ENCODE assay signal across 10 mouse cellular contexts in genomic region chr9:114564667-114565066, GRCm38 (mm10). TPM values are rescaled to one million over a fixed set of nuclear protein-coding genes. Genes with fewer than 3 reads are reported as not detected.
DNase-seq lines count a peak whose midpoint lies in the region; ATAC-seq lines count a peak whose summit lies in the region.
"Had no signal": no experiment of that assay in that cellular context is flagged by ENCODE, and none has a peak within 500 bp of the region (broad histone marks: within the 10 kb centered on the region; RNA-seq: fewer than 3 reads in every experiment).

No protein-coding gene starts in this region.

- H3K27me3 ChIP-seq in kidney, embryonic 15.5 days: peaks cover 37% of the 10 kb centered on the region
- H3K27me3 ChIP-seq in forebrain, embryonic 10.5 days (ENCODE audit: poor library complexity, severe bottlenecking): peaks cover 10% of the 10 kb centered on the region; the same call in 1 of the 2 replicates
- H3K27me3 ChIP-seq in limb, embryonic 12.5 days: no peaks in the 10 kb centered on the region; the same call in 1 of the 2 replicates
- H3K27me3 ChIP-seq in neural tube, embryonic 13.5 days: peaks cover 40% of the 10 kb centered on the region

- H3K36me3 ChIP-seq in kidney, embryonic 15.5 days: no peaks in the 10 kb centered on the region
- no peaks in the 10 kb centered on the region for H3K36me3 ChIP-seq in forebrain, embryonic 10.5 days (replicated peaks)
- no peaks in the 10 kb centered on the region for H3K36me3 ChIP-seq in limb, embryonic 12.5 days
- no peaks in the 10 kb centered on the region for H3K36me3 ChIP-seq in neural tube, embryonic 13.5 days

- peak overlapping the region; percentile 97 for H3K4me2 ChIP-seq in kidney, embryonic 15.5 days
- peak overlapping the region; percentile 91 for H3K4me2 ChIP-seq in limb, embryonic 12.5 days
- H3K4me2 ChIP-seq in neural tube, embryonic 13.5 days: peak overlapping the region; percentile 80

- WGBS in kidney, embryonic 15.5 days: 2% methylated on average over 10 of the region's 10 CpGs
- WGBS in forebrain, embryonic 10.5 days: under 1% methylated on average over 10 of the region's 10 CpGs
- WGBS in limb, embryonic 12.5 days: under 1% methylated on average over 10 of the region's 10 CpGs
- under 1% methylated on average over 10 of the region's 10 CpGs for WGBS in neural tube, embryonic 13.5 days

- no peaks in the 10 kb centered on the region for H3K9me3 ChIP-seq in kidney, embryonic 15.5 days (replicated peaks)
- H3K9me3 ChIP-seq in forebrain, embryonic 10.5 days: peaks cover 3% of the 10 kb centered on the region; the same call in 1 of the 2 replicates
- H3K9me3 ChIP-seq in limb, embryonic 12.5 days: no peaks in the 10 kb centered on the region
- H3K9me3 ChIP-seq in neural tube, embryonic 13.5 days: no peaks in the 10 kb centered on the region

- peak overlapping the region; percentile 66; the same call in 1 of the 2 replicates for H3K9ac ChIP-seq in kidney, embryonic 15.5 days
- H3K9ac ChIP-seq in limb, embryonic 12.5 days (replicated peaks): peak overlapping the region; percentile 89
- peak overlapping the region; percentile 75 for H3K9ac ChIP-seq in neural tube, embryonic 13.5 days

- no peak for DNase-seq in kidney, postnatal 36 days
- DNase-seq in forebrain, embryonic 10.5 days (ENCODE audit: extremely low spot score, low spot score): no peak
- no peak for DNase-seq in layer of hippocampus, postnatal 36 days
- no peak for DNase-seq in left cerebral cortex, adult 8-10 months (ENCODE audit: low spot score in 2 of 2)
- no peak for DNase-seq in thymus, adult 18-20 months
- DNase-seq: lung, adult 2 months had no signal

- no peak for ATAC-seq in kidney, embryonic 15.5 days (replicated peaks; ENCODE audit: low FRiP score)
- peak; percentile 18; the same call in 1 of the 2 replicates for ATAC-seq in limb, embryonic 12.5 days (ENCODE audit: insufficient number of reproducible peaks, insufficient read depth, low FRiP score, low TSS enrichment, low read depth)
- ATAC-seq in neural tube, embryonic 13.5 days (ENCODE audit: low read depth): no peak

- peak overlapping the region; percentile 72 for H3K4me3 ChIP-seq in kidney, embryonic 15.5 days (replicated peaks)
- peak overlapping the region; percentile 82 for H3K4me3 ChIP-seq in forebrain, embryonic 10.5 days
- H3K4me3 ChIP-seq in limb, embryonic 12.5 days (replicated peaks): peak overlapping the region; percentile 72
- peak overlapping the region; percentile 55 for H3K4me3 ChIP-seq in neural tube, embryonic 13.5 days

- peak overlapping the region; percentile 87 for H3K27ac ChIP-seq in kidney, embryonic 15.5 days
- H3K27ac ChIP-seq in forebrain, embryonic 10.5 days: peak overlapping the region; percentile 99
- H3K27ac ChIP-seq in limb, embryonic 12.5 days: peak overlapping the region; percentile 96
- no peak overlapping the region for H3K27ac ChIP-seq in neural tube, embryonic 13.5 days (replicated peaks)

- H3K4me1 ChIP-seq in kidney, embryonic 15.5 days: peaks cover 53% of the 10 kb centered on the region
- peaks cover 42% of the 10 kb centered on the region for H3K4me1 ChIP-seq in forebrain, embryonic 10.5 days
- peaks cover 34% of the 10 kb centered on the region for H3K4me1 ChIP-seq in limb, embryonic 12.5 days (replicated peaks)
- peaks cover 49% of the 10 kb centered on the region for H3K4me1 ChIP-seq in neural tube, embryonic 13.5 days (replicated peaks)

RNA-seq across cellular contexts. Expression of gene Trim71, which starts 0.5 kb away (rescaled TPM):
- 0.87 and 1.00 TPM in 2 replicates for polyA plus RNA-seq in kidney, embryonic 15.5 days (2015; fragmentation: Nextera tagmentation; extraction: Ambion mirVana)
- 5.9 and 6.5 TPM in 2 replicates for polyA plus RNA-seq in forebrain, embryonic 10.5 days (2016; fragmentation: Nextera tagmentation; extraction: Ambion mirVana)
- polyA plus RNA-seq in limb, embryonic 12.5 days (2016; fragmentation: Nextera tagmentation; extraction: Ambion mirVana): 1.6 and 2.3 TPM in 2 replicates
- polyA plus RNA-seq in neural tube, embryonic 13.5 days (2015; fragmentation: Nextera tagmentation; extraction: Ambion mirVana): 0.32 and 0.55 TPM in 2 replicates
- 1 to 10 TPM; 1.1 to 1.5 TPM for total RNA-seq in layer of hippocampus, postnatal 36 days (2021)
- under 1 TPM; 0.46 to 0.67 (median 0.59) TPM for total RNA-seq in left cerebral cortex, adult 8-10 months (2022)
- polyA plus RNA-seq: gonadal fat pad, adult 2 months had no signal

RNA-seq across cellular contexts. Expression of gene C130032M10Rik, which starts 49.2 kb away (rescaled TPM):
- 0.58 and 0.62 TPM in 2 replicates for polyA plus RNA-seq in kidney, embryonic 15.5 days (2015; fragmentation: Nextera tagmentation; extraction: Ambion mirVana)
- 1.0 and 1.2 TPM in 2 replicates for polyA plus RNA-seq in forebrain, embryonic 10.5 days (2016; fragmentation: Nextera tagmentation; extraction: Ambion mirVana)
- 0.41 and 0.70 TPM in 2 replicates for polyA plus RNA-seq in limb, embryonic 12.5 days (2016; fragmentation: Nextera tagmentation; extraction: Ambion mirVana)
- 0.44 TPM in 1 of 2 replicates, not detected in the other for polyA plus RNA-seq in neural tube, embryonic 13.5 days (2015; fragmentation: Nextera tagmentation; extraction: Ambion mirVana)
- not detected for total RNA-seq in layer of hippocampus, postnatal 36 days (2021)
- total RNA-seq in left cerebral cortex, adult 8-10 months (2022): not detected
- polyA plus RNA-seq: gonadal fat pad, adult 2 months; lung, adult 2 months had no signal

RNA-seq across cellular contexts. Expression of gene Ccr4, which starts 60.0 kb away (rescaled TPM):
- polyA plus RNA-seq in kidney, embryonic 15.5 days (2015; fragmentation: Nextera tagmentation; extraction: Ambion mirVana): 0.55 and 0.78 TPM in 2 replicates
- polyA plus RNA-seq in forebrain, embryonic 10.5 days (2016; fragmentation: Nextera tagmentation; extraction: Ambion mirVana): not detected in 2 replicates
- not detected in 2 replicates for polyA plus RNA-seq in limb, embryonic 12.5 days (2016; fragmentation: Nextera tagmentation; extraction: Ambion mirVana)
- not detected in 2 replicates for polyA plus RNA-seq in neural tube, embryonic 13.5 days (2015; fragmentation: Nextera tagmentation; extraction: Ambion mirVana)
- total RNA-seq in layer of hippocampus, postnatal 36 days (2021): not detected
- total RNA-seq in left cerebral cortex, adult 8-10 months (2022): not detected
